In the genomic region with DNA sequence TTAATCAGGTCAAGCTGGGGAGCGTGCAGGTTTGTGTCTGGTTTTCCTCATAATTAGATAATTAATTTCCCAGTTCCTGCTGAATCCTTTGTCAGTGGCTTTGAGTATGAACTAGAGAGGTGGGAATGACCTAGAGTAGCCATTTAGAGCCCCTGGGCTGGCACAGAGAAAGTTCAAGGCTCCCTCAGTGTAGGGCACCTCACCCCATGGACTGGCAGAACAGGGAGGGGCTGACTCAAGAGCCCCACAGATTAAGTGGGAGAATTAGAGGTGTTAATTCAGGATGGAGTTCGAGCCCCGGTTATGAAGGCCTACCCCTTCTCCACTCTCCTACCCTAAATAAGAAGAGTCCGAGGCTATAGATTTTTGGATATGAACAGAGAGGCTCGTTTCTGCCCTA, we compare ENCODE assay signal across 24 mouse cellular contexts. TPM values are rescaled to one million over a fixed set of nuclear protein-coding genes. Genes with fewer than 3 reads are reported as not detected.
DNase-seq lines count a peak whose midpoint lies in the region; ATAC-seq and TF ChIP-seq lines count a peak whose summit lies in the region.
"Had no signal": no experiment of that assay in that cellular context is flagged by ENCODE, and none has a peak within 500 bp of the region (broad histone marks: within the 10 kb centered on the region; RNA-seq: fewer than 3 reads in every experiment).

No protein-coding gene starts in this region.

- ATAC-seq in forebrain, postnatal 0 days, result no peak
- no peak for ATAC-seq in midbrain, embryonic 16.5 days

- no peak for DNase-seq in forebrain, postnatal 0 days
- DNase-seq in forebrain, embryonic 10.5 days (ENCODE audit: extremely low spot score, low spot score), result no peak
- DNase-seq in layer of hippocampus, adult 2 months (ENCODE audit: low spot score in 2 of 2), result no peak
- DNase-seq in layer of hippocampus, postnatal 36 days, result no peak
- DNase-seq in MN1 (ENCODE audit: low spot score), result peak; percentile 61
- no peak for DNase-seq in adrenal gland, postnatal 10 days
- DNase-seq: cerebellum, postnatal 36 days; heart, postnatal 14 days had no signal

- H3K4me3 ChIP-seq in forebrain, postnatal 0 days (ENCODE audit: low read depth, low read length), result 0 out of 2 replicates have a peak overlapping the region, but pooled peaks have one; percentile 75
- H3K4me3 ChIP-seq in forebrain, embryonic 10.5 days, result no peak overlapping the region
- H3K4me3 ChIP-seq in layer of hippocampus, adult 2 months, result peak overlapping the region; percentile 57; the same call in 1 of the 2 replicates
- H3K4me3 ChIP-seq in midbrain, embryonic 16.5 days (ENCODE audit: low read depth, low read length), result peak overlapping the region; percentile 73

- H3K36me3 ChIP-seq in forebrain, postnatal 0 days (ENCODE audit: insufficient read depth), result no peaks in the 10 kb centered on the region
- no peaks in the 10 kb centered on the region for H3K36me3 ChIP-seq in forebrain, embryonic 10.5 days (replicated peaks)
- H3K36me3 ChIP-seq in midbrain, embryonic 16.5 days (ENCODE audit: control insufficient read depth, insufficient read depth, low read length), result no peaks in the 10 kb centered on the region
- H3K36me3 ChIP-seq: embryonic facial prominence, embryonic 15.5 days; limb, embryonic 13.5 days; midbrain, embryonic 12.5 days had no signal

- WGBS in forebrain, postnatal 0 days, result 81% methylated on average over 5 of the region's 5 CpGs
- WGBS in forebrain, embryonic 10.5 days, result 87% methylated on average over 5 of the region's 5 CpGs
- WGBS in midbrain, embryonic 16.5 days, result 89% methylated on average over 5 of the region's 5 CpGs

- peak overlapping the region; percentile 85 for H3K4me2 ChIP-seq in forebrain, postnatal 0 days (ENCODE audit: low read depth)
- peak overlapping the region; percentile 76 for H3K4me2 ChIP-seq in midbrain, embryonic 16.5 days (ENCODE audit: low read length)

- no peak overlapping the region for H3K27ac ChIP-seq in forebrain, postnatal 0 days (ENCODE audit: low read depth, low read length)
- H3K27ac ChIP-seq in forebrain, embryonic 10.5 days, result no peak overlapping the region
- H3K27ac ChIP-seq in layer of hippocampus, adult 2 months, result peak overlapping the region; percentile 97
- H3K27ac ChIP-seq in midbrain, embryonic 16.5 days (ENCODE audit: low read length), result peak overlapping the region; percentile 71; the same call in 1 of the 2 replicates
- H3K27ac ChIP-seq: embryonic facial prominence, embryonic 15.5 days; limb, embryonic 13.5 days; liver, embryonic 14.5 days; macrophage; midbrain, embryonic 12.5 days had no signal

- H3K9ac ChIP-seq in forebrain, postnatal 0 days, result no peak overlapping the region
- peak overlapping the region; percentile 86 for H3K9ac ChIP-seq in midbrain, embryonic 16.5 days (ENCODE audit: low read depth, low read length)
- H3K9ac ChIP-seq: embryonic facial prominence, embryonic 15.5 days; limb, embryonic 13.5 days; liver, embryonic 14.5 days; midbrain, embryonic 12.5 days had no signal

- TF ChIP-seq CTCF in forebrain, postnatal 0 days (IDR thresholded peaks at IDR 0.05; ENCODE audit: low read depth), result no peak
- TF ChIP-seq CTCF in layer of hippocampus, adult 2 months (conservative IDR thresholded peaks at IDR 0.05), result no peak

- H3K9me3 ChIP-seq in forebrain, postnatal 0 days (ENCODE audit: low read length), result no peaks in the 10 kb centered on the region
- no peaks in the 10 kb centered on the region for H3K9me3 ChIP-seq in forebrain, embryonic 10.5 days
- no peaks in the 10 kb centered on the region for H3K9me3 ChIP-seq in midbrain, embryonic 16.5 days (replicated peaks; ENCODE audit: control insufficient read depth, low read length, poor library complexity, severe bottlenecking)
- H3K9me3 ChIP-seq: embryonic facial prominence, embryonic 15.5 days; limb, embryonic 13.5 days; midbrain, embryonic 12.5 days had no signal

- 0 out of 2 replicates have a peak, but pooled peaks cover 5% of the 10 kb centered on the region for H3K4me1 ChIP-seq in forebrain, postnatal 0 days (ENCODE audit: insufficient read depth)
- peaks cover 19% of the 10 kb centered on the region for H3K4me1 ChIP-seq in forebrain, embryonic 10.5 days
- peaks cover 32% of the 10 kb centered on the region for H3K4me1 ChIP-seq in midbrain, embryonic 16.5 days (ENCODE audit: control insufficient read depth, insufficient read depth, low read length)

- no peaks in the 10 kb centered on the region for H3K27me3 ChIP-seq in forebrain, postnatal 0 days (ENCODE audit: insufficient read depth, low read length)
- peaks cover 73% of the 10 kb centered on the region for H3K27me3 ChIP-seq in forebrain, embryonic 10.5 days (ENCODE audit: poor library complexity, severe bottlenecking)
- no peaks in the 10 kb centered on the region for H3K27me3 ChIP-seq in midbrain, embryonic 16.5 days (ENCODE audit: control insufficient read depth, insufficient read depth, low read depth, low read length)
- H3K27me3 ChIP-seq: CH12.LX had no signal

RNA-seq across cellular contexts. Expression of a gene that starts 1.2 kb away (rescaled TPM):
- 6.5 and 9.4 TPM in 2 replicates for total RNA-seq in forebrain, postnatal 0 days (2014; rRNA removed)
- polyA plus RNA-seq in forebrain, postnatal 0 days (2015; fragmentation: Nextera tagmentation; extraction: Ambion mirVana), result 4.8 and 7.1 TPM in 2 replicates
- polyA plus RNA-seq in forebrain, embryonic 10.5 days (2016; fragmentation: Nextera tagmentation; extraction: Ambion mirVana), result 0.47 and 0.81 TPM in 2 replicates
- total RNA-seq in layer of hippocampus, adult 2 months (2021), result 100 to 1,000 TPM; 142 to 156 TPM
- 100 to 1,000 TPM; 136 to 154 TPM for total RNA-seq in layer of hippocampus, postnatal 36 days (2021)
- 5.7 and 6.3 TPM in 2 replicates for polyA plus RNA-seq in midbrain, embryonic 16.5 days (2015; fragmentation: Nextera tagmentation; extraction: Ambion mirVana)
- 10 to 100 TPM; 17.7 to 20.5 TPM for total RNA-seq in adrenal gland, postnatal 10 days (2021)

RNA-seq across cellular contexts. Expression of a gene that starts 37.4 kb away (rescaled TPM):
- 30.8 and 47.0 TPM in 2 replicates for total RNA-seq in forebrain, postnatal 0 days (2014; rRNA removed)
- polyA plus RNA-seq in forebrain, postnatal 0 days (2015; fragmentation: Nextera tagmentation; extraction: Ambion mirVana), result 16.5 and 27.9 TPM in 2 replicates
- 7.2 and 7.6 TPM in 2 replicates for polyA plus RNA-seq in forebrain, embryonic 10.5 days (2016; fragmentation: Nextera tagmentation; extraction: Ambion mirVana)
- 10 to 100 TPM in 1 of 2 experiments, 1 to 10 TPM in 1; 9.7 to 16.0 TPM for total RNA-seq in layer of hippocampus, adult 2 months (2021)
- total RNA-seq in layer of hippocampus, postnatal 36 days (2021), result 10 to 100 TPM; 14.8 to 14.9 TPM
- polyA plus RNA-seq in midbrain, embryonic 16.5 days (2015; fragmentation: Nextera tagmentation; extraction: Ambion mirVana), result 29.9 and 37.0 TPM in 2 replicates
- 1 to 10 TPM; 4.8 to 8.9 TPM for total RNA-seq in adrenal gland, postnatal 10 days (2021)

RNA-seq across cellular contexts. Expression of a gene that starts 38.7 kb away (rescaled TPM):
- 0.71 TPM in 1 of 2 replicates, not detected in the other for total RNA-seq in forebrain, postnatal 0 days (2014; rRNA removed)
- polyA plus RNA-seq in forebrain, postnatal 0 days (2015; fragmentation: Nextera tagmentation; extraction: Ambion mirVana), result 3.0 and 3.1 TPM in 2 replicates
- 0.21 and 0.32 TPM in 2 replicates for polyA plus RNA-seq in forebrain, embryonic 10.5 days (2016; fragmentation: Nextera tagmentation; extraction: Ambion mirVana)
- 1 to 10 TPM; 1.5 to 2.0 TPM for total RNA-seq in layer of hippocampus, adult 2 months (2021)
- total RNA-seq in layer of hippocampus, postnatal 36 days (2021), result 1 to 10 TPM; 1.5 to 2.3 TPM
- polyA plus RNA-seq in midbrain, embryonic 16.5 days (2015; fragmentation: Nextera tagmentation; extraction: Ambion mirVana), result 2.3 and 3.1 TPM in 2 replicates
- under 1 TPM in 1 of 2 experiments, not detected in 1; 0.27 TPM for total RNA-seq in adrenal gland, postnatal 10 days (2021)
- total RNA-seq: CH12.LX; gastrocnemius, adult 18-20 months; gastrocnemius, postnatal 4 days; heart, postnatal 14 days; MEL had no signal
- polyA plus RNA-seq: heart, embryonic 11.5 days; liver, embryonic 14.5 days; macrophage; midbrain, embryonic 12.5 days; neural tube, embryonic 11.5 days had no signal

RNA-seq across cellular contexts. Expression of a gene that starts 48.6 kb away (rescaled TPM):
- total RNA-seq in forebrain, postnatal 0 days (2014; rRNA removed), result 0.57 and 0.62 TPM in 2 replicates
- polyA plus RNA-seq in forebrain, postnatal 0 days (2015; fragmentation: Nextera tagmentation; extraction: Ambion mirVana), result 0.43 and 0.64 TPM in 2 replicates
- polyA plus RNA-seq in forebrain, embryonic 10.5 days (2016; fragmentation: Nextera tagmentation; extraction: Ambion mirVana), result not detected in 2 replicates
- 1 to 10 TPM; 1.2 to 1.3 TPM for total RNA-seq in layer of hippocampus, adult 2 months (2021)
- total RNA-seq in layer of hippocampus, postnatal 36 days (2021), result 1 to 10 TPM in 1 of 2 experiments, under 1 TPM in 1; 0.72 to 1.6 TPM
- polyA plus RNA-seq in midbrain, embryonic 16.5 days (2015; fragmentation: Nextera tagmentation; extraction: Ambion mirVana), result 1.2 and 1.3 TPM in 2 replicates
- total RNA-seq in adrenal gland, postnatal 10 days (2021), result not detected
- total RNA-seq: adrenal gland, postnatal 4 days; CH12.LX; gastrocnemius, adult 18-20 months; gastrocnemius, postnatal 4 days; heart, postnatal 14 days; MEL had no signal
- polyA plus RNA-seq: embryonic facial prominence, embryonic 15.5 days; heart, embryonic 11.5 days; intestine, embryonic 14.5 days; limb, embryonic 13.5 days; liver, embryonic 14.5 days; lung, embryonic 16.5 days; macrophage; midbrain, embryonic 12.5 days; neural tube, embryonic 11.5 days; small intestine, adult 2 months had no signal

RNA-seq across cellular contexts. Expression of a gene that starts 53.6 kb away (rescaled TPM):
- total RNA-seq in forebrain, postnatal 0 days (2014; rRNA removed), result 19.0 and 20.5 TPM in 2 replicates
- polyA plus RNA-seq in forebrain, postnatal 0 days (2015; fragmentation: Nextera tagmentation; extraction: Ambion mirVana), result 3.7 and 3.9 TPM in 2 replicates
- 1.8 and 2.0 TPM in 2 replicates for polyA plus RNA-seq in forebrain, embryonic 10.5 days (2016; fragmentation: Nextera tagmentation; extraction: Ambion mirVana)
- 10 to 100 TPM; 48.5 to 50.8 TPM for total RNA-seq in layer of hippocampus, adult 2 months (2021)
- total RNA-seq in layer of hippocampus, postnatal 36 days (2021), result 10 to 100 TPM; 52.7 to 56.1 TPM
- polyA plus RNA-seq in midbrain, embryonic 16.5 days (2015; fragmentation: Nextera tagmentation; extraction: Ambion mirVana), result 4.1 and 4.2 TPM in 2 replicates
- total RNA-seq in adrenal gland, postnatal 10 days (2021), result 10 to 100 TPM; 49.6 to 50.1 TPM

Comparison
In these comparisons a context has a peak if more than half of its experiments do, and no peak if none do; other contexts are left out.
1. H3K27ac ChIP-seq: peak in layer of hippocampus, adult 2 months (single experiment) and midbrain, embryonic 16.5 days (single experiment); none in forebrain, postnatal 0 days (single experiment) and forebrain, embryonic 10.5 days (single experiment).
2. RNA of a gene that starts 1.2 kb away (total RNA-seq): 142 to 156 TPM in layer of hippocampus, adult 2 months and 136 to 154 TPM in layer of hippocampus, postnatal 36 days; 17.7 to 20.5 TPM in adrenal gland, postnatal 10 days and 6.5 to 9.4 TPM in forebrain, postnatal 0 days; every median in the first group is over 4 times any median in the second.